Mouse (Mus musculus): ENCODE data around the gene Impdh2. TPM values are rescaled to one million over a fixed set of nuclear protein-coding genes. Genes with fewer than 3 reads are reported as not detected.
"Not testable (repeated sequence)": the region's sequence is repeated elsewhere in the genome, so short reads cannot be mapped to it uniquely, and the experiment has no call there.

Impdh2 gene
- total RNA-seq, 2 experiments from 2014 or later = 61.3 to 63.7 TPM

DNA sequence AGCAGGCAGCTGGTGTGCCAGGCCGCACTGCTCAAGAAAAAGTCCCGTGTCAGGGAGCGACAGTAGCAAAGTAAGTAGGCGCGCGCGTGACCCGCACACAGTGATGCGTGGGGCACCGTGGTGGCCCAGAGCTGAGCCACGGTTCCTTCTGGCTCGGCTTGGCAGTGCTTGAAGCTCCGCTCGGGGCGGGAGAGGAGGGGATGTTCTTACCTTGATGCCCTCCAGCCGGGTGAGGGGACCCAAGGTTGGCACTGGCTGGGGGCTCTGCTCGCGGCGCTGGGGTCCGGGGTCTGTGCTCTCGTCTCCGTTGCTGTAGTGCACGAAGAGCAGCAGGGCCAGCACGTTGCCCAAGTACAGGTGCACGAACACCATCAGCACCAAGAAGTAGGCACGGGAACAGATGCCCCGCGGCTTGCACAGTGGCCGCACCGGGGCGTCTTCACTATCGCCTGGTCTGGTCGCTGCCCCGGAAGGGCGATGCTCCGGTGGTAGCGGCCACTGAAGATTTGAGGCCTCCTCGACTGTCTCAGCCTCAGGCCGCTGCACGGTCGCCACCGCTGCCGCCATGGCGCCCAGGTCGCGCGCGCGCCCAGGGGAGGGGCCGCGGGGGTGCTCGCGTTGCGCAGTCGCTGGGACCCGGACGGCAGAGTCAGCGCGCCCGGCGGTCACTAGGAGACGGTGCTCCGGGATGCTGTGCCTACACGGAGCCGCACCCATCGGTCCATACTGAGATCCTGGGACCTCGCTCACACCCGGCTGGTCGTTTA is 37.1 kb downstream of the Impdh2 start, which contains the start of gene P4htm:
Gene P4htm, minus strand, starts transcription at position 670 of the 767 bp plus-strand sequence.
- Histone ChIP-seq H3K27ac (peak within 1 kb of the TSS; percentile 98), H3K4me3 (peak within 1 kb of the TSS; percentile 96)
- DNase-seq (ENCODE audit: low spot score in 2 of 2) = peak; percentile 77
- peak; percentile 63 for TF ChIP-seq CTCF (conservative IDR thresholded peaks at IDR 0.05)

DNA sequence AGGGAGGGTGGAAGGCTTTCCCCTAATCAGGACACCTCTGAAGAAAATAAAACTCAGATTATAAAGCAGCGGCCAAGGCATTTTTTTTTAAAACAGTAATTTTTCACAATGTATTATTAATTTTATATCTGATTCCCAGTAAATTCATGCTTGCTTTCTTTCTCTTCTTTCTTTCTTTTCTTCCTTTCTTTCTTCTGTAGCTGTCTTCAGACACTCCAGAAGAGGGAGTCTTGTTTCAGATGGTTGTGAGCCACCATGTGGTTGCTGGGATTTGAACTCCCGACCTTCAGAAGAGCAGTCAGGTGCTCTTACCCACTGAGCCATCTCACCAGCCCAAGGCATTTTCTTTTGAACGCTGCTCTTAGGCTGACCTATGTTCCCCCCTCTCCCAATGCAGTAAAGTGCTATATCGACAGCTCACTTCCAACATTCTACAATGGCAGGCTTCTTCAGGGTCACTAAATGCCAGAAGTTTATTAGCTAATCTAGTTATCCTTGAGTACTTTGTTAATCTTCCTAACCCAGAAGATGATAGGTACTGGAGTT is 39.0 kb downstream of the Impdh2 start:
- no peak overlapping the region for H3K27ac ChIP-seq
- no peak for TF ChIP-seq CTCF (conservative IDR thresholded peaks at IDR 0.05)
- no peak for DNase-seq (ENCODE audit: low spot score in 2 of 2)
- no peak overlapping the region for H3K4me3 ChIP-seq

DNA sequence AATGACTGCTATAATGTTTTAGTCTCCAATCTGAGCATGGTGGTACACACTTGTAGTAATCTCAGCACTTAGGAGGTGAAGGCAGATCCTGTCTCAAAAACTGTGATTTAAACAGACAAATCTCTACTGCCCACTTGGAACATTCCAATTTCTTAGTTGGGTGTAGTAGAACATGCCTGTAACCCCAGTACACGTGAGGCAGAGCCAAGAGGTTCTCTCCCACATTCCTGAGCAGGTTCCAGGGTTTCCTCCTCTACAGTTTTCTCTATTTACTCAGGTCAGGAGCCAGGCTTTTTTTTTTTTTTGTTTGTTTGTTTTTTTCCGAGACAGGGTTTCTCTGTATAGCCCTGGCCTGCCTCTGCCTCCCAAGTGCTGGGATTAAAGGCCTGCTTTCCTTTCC is 39.9 kb downstream of the Impdh2 start:
- DNase-seq (ENCODE audit: low spot score in 2 of 2) = no peak
- Histone ChIP-seq H3K4me3 (no peak overlapping the region), H3K27ac (no peak overlapping the region)
- no peak for TF ChIP-seq CTCF (conservative IDR thresholded peaks at IDR 0.05)

DNA sequence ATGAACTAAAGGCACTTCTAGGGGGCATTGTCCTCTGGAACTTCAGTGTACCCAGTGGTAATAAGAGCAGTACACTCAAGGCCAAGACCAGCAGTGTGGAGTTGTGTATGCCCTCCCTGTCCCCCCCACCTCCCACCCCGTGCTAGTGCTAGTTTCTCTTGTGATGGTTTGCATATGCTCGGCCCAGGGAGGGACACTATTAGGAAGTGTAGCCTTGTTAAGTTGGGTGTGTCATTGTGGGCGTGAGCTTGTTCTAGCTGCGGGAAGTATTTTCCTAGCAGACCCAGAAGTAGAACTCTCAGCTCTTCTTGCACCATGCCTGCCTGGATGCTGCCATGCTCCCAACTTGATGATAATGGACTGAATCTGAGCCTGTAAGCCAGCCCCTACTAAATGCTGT is 41.9 kb downstream of the Impdh2 start:
- no peak for DNase-seq (ENCODE audit: low spot score in 2 of 2)
- H3K27ac ChIP-seq = no peak overlapping the region
- TF ChIP-seq CTCF (conservative IDR thresholded peaks at IDR 0.05) = no peak
- H3K4me3 ChIP-seq = no peak overlapping the region

DNA sequence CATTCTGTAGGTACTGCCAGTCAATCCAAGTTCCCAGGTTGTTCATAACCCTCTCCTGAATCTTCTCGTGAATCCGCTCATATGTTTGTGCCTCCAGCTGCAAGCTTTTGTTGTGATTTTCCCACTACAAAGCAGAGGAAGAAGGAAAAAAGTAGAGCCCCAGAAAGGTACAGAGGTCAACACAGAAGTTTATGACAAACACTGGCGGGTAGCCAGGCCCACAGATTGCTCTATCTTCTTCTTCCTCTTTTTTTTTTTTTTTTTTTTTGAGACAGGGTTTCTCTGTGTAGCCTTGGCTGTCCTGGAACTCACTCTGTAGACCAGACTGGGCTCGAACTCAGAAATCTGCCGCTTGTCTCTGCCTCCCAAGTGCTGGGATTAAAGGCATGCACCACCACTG is 47.8 kb downstream of the Impdh2 start:
- H3K4me3 ChIP-seq; DNase-seq (ENCODE audit: low spot score in 2 of 2); H3K27ac ChIP-seq: not testable (repeated sequence)

DNA sequence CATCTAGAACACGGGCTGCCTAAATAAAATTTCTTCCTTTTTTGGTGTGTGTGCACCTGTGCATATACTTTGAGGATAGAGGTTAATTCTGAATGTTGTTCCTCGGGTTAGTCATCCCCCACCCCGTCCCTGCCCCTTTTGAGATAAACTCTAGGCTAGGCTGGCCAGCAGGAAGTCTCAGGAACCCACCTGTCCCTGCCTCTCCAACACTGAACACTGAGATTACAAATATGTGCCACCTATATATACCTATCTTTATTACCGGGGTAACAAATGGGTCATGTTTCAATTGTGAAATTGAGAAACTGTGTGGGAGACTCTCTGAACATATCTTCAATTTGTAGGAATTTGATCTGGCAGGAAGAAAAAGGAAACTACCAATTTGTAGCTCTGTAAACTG is 48.8 kb downstream of the Impdh2 start:
- no peak overlapping the region for H3K4me3 ChIP-seq
- H3K27ac ChIP-seq = no peak overlapping the region
- no peak for TF ChIP-seq CTCF (conservative IDR thresholded peaks at IDR 0.05)
- no peak for DNase-seq (ENCODE audit: low spot score in 2 of 2)

DNA sequence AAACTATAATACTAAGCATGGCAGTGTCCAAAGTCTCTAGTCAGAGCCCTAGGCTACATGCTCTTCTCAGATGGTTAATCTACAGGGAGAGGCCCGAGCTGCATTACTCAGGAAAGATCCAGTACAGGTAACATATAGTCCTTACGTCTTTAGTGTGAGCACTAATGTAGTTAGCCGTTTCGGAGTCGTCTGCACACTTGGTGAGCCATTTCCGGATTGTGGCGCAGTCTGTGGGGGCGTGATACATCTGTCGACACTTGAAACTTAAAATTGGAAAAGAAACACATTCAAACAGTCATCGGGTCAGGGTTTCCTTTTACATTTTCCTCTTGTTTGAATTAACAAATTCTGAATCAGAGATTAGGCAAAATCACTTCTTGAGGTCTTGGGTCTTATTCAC is 51.4 kb downstream of the Impdh2 start:
- no peak for TF ChIP-seq CTCF (conservative IDR thresholded peaks at IDR 0.05)
- no peak overlapping the region for H3K4me3 ChIP-seq
- DNase-seq (ENCODE audit: low spot score in 2 of 2) = no peak
- H3K27ac ChIP-seq = no peak overlapping the region

Small RNA genes lying within 50 kb of the gene (microRNA-seq; reads per million reads assigned to microRNA genes)
- gene Gm24083 = 0 reads per million in 2 experiments
- gene Mir191 = 0 reads per million in 2 experiments
- gene Mir425 = 750 to 917 reads per million in 2 experiments

Other genes starting within 250 kb of the Impdh2 start
- 10 to 100 TPM; 62.2 to 64.1 TPM for gene Gpx1, start 221.4 kb upstream of the Impdh2 start, total RNA-seq (2021)
- 100 to 1,000 TPM; 106 to 112 TPM for gene Usp4, start 212.4 kb upstream of the Impdh2 start, total RNA-seq (2021)
- gene 1700102P08Rik, start 167.5 kb upstream of the Impdh2 start, total RNA-seq (2021) = 1 to 10 TPM; 2.3 to 3.3 TPM
- under 1 TPM in 1 of 2 experiments, not detected in 1; 0.15 TPM for gene Ccdc36, start 131.8 kb upstream of the Impdh2 start, total RNA-seq (2021)
- not detected for gene BC048562, start 123.8 kb upstream of the Impdh2 start, total RNA-seq (2021)
- 10 to 100 TPM; 36.7 to 40.6 TPM for gene Ccdc71, start 99.8 kb upstream of the Impdh2 start, total RNA-seq (2021)
- 10 to 100 TPM; 16.7 to 19.6 TPM for gene Klhdc8b, start 98.7 kb upstream of the Impdh2 start, total RNA-seq (2021)
- gene Lamb2, start 80.5 kb upstream of the Impdh2 start, total RNA-seq (2021) = 10 to 100 TPM; 29.3 to 30.7 TPM
- 100 to 1,000 TPM; 154 TPM for gene Usp19, start 69.7 kb upstream of the Impdh2 start, total RNA-seq (2021)
- 10 to 100 TPM; 74.9 to 79.8 TPM for gene Qars, start 52.6 kb upstream of the Impdh2 start, total RNA-seq (2021)
- 100 to 1,000 TPM; 161 TPM for gene Qrich1, start 43.5 kb upstream of the Impdh2 start, total RNA-seq (2021)
- 10 to 100 TPM; 60.8 to 73.3 TPM for gene Ndufaf3, start 7.1 kb downstream of the Impdh2 start, total RNA-seq (2021)
- 100 to 1,000 TPM; 110 to 111 TPM for gene Dalrd3, start 9.6 kb downstream of the Impdh2 start, total RNA-seq (2021)
- 100 to 1,000 TPM; 119 to 129 TPM for gene Wdr6, start 18.5 kb downstream of the Impdh2 start, total RNA-seq (2021)
- 100 to 1,000 TPM; 101 to 104 TPM for gene P4htm, start 37.4 kb downstream of the Impdh2 start, total RNA-seq (2021)
- gene Arih2, start 89.1 kb downstream of the Impdh2 start, total RNA-seq (2021) = 10 to 100 TPM; 50.2 to 57.3 TPM
- gene Slc25a20, start 101.8 kb downstream of the Impdh2 start, total RNA-seq (2021) = 10 to 100 TPM; 14.4 to 14.8 TPM
- gene Prkar2a, start 129.0 kb downstream of the Impdh2 start, total RNA-seq (2021) = 10 to 100 TPM; 43.4 to 45.5 TPM
- gene Ip6k2, start 223.5 kb downstream of the Impdh2 start, total RNA-seq (2021) = 100 to 1,000 TPM; 249 to 251 TPM
- gene Nckipsd, start 248.1 kb downstream of the Impdh2 start, total RNA-seq (2021) = 10 to 100 TPM; 68.8 to 71.3 TPM